Mouse (Mus musculus) thymus, adult 18-20 months (tissue): ENCODE data around the gene Dgkg.

Experiments
- DNase-seq, 2 experiments: peaks; one replicate each; pipeline ENCODE4 v3.0.0; 2022; ENCODE audit warnings: mixed read lengths in 2 of 2

The Dgkg gene

DNA sequence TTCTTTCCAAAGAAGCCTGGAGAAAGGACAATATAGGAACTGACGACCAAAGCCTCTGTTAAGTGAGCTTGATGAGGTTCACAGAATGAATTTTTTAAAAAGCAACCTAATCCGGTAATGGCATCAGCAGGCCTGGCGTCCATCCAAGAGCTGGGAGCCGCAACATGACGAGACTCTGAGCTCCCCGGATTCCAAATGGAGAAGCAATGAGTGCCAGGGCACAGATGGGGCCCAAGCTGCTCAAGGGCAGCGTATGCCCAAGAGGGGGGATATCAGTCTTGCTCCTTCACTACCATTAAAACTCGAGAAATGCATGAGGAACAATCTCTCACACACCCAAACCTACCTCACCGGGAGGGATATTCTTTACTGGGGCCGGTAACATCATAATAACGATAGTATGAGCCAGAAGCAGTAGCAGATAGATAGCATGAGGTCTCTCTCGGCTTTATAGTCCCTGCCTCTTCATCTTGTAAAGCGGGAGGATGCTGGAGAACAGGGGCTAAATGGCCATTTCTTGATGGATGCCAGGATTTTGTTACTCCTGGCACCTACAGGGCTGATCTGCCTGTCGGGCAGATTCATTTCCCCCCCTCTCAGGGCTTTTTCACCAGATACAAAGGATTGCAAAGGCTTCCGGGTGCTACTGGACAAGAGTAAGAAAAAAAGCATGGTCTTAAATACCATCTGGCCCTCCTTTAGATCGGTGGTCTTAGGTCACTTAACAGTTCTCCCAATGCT lies 226.6 kb downstream of the Dgkg start:
- no peak for DNase-seq

DNA sequence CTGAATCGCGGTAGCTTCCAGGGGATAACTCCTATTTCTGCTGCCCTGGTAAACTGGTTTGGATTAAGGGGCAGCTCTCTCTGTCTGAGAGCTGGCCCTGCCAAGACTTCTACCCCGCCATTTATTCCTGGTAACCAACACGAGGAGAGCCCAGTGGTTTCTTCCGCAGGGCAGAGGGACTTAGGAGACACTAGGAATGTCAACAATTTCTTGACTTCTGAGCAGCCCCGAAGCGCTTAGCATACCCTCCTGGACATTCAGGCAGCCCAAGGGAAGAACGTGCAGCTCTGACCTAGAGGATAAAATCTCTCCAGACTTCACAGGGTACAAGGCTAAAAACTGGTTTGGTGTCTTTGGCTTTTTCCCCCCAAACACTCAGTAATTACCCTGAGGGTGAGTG lies 227.6 kb downstream of the Dgkg start:
- DNase-seq = no peak

DNA sequence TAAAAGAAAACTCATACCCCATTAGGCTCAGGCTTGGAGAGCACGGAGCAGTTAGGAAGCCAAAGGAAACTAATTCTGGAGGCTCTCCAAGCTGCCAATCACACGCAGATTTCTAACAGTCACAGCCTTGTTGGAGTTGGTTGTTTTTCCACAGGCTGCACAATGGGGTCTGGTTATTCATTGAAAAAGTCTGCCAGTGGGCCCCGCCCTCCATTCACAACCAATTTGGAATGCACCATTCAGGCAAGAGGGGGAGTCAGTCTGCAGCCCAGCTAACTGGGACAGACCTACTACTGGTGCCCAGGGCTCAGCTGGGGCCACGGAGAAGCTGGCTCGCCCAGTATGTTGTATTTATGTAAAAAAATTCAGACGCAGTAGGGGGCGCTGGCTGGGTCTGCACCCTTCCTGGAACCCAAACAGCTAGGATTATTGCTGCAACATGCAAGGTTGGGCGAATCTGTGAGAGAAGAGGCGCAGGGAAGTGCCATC lies 228.1 kb downstream of the Dgkg start:
- DNase-seq = peak in 1 of 2 experiments; percentile 15

DNA sequence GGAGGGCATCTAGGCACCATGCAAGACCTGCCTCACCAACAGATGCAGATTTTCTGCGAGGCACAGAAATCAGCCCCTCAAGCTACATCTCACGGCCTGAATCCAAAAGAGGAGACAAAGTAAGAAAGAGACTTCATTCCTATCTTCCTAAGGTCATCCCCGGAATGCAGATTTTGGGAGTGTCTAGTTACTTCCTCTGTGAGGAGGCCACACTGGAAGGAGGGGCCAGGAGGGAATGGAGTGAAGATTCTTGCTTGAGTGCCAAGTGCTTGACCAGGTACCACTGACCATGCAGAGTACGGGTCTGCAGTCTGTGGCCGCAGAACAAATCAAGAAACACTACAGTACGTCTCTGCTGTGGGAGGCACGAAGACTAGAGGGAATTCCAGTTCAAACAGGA lies 230.2 kb downstream of the Dgkg start:
- DNase-seq = no peak

DNA sequence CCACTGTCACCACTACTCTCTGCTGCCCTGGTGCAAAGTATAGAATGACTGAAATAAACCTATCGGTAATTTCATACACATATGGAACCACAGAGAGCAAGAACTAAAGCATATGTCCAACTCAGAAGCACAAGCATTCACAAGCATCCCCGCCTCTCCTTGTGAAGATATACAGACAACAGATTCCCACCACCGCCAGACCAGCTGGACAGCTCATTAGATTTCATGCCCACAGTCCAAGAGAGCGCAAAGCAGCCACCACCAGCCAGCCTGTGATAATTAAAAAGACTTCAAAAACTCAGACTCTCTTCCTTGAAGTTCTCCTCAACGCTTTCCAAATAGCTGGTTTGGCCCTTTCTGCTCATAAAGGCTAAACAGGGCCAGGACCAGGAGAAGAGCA lies 234.8 kb downstream of the Dgkg start:
- DNase-seq = no peak
